Comparison of ENCODE assay signal across 10 mouse cellular contexts in the genomic region with DNA sequence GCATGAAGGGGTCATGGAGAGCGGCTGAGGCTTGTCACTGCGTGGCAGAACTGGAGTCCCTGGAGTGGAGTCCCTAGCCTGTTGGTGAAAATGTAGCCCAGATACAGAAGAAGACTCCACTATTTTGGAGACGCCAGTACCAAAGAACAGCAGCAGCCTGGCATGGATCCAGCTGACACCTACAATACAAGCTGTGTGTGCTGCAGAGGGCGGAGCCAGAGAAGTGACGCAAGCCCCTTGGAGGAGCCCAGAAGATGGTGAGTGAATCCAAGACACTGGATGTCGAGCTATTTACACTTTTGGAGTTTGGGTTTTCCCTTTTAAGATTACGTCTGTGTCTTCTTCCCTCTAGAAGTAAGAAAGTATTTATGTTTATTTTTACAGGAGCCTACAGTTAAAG. TPM values are rescaled to one million over a fixed set of nuclear protein-coding genes. Genes with fewer than 3 reads are reported as not detected.
A peak's percentile ranks its signal among the peaks of the same experiment; 100 is the strongest.
DNase-seq lines count a peak whose midpoint lies in the region; ATAC-seq lines count a peak whose summit lies in the region.
"Had no signal": no experiment of that assay in that cellular context is flagged by ENCODE, and none has a peak within 500 bp of the region (broad histone marks: within the 10 kb centered on the region; RNA-seq: fewer than 3 reads in every experiment).

No protein-coding gene starts in this region.

- no peak for ATAC-seq in midbrain, embryonic 14.5 days (ENCODE audit: low FRiP score, low TSS enrichment)

- no peak overlapping the region for H3K4me3 ChIP-seq in midbrain, embryonic 14.5 days (replicated peaks; ENCODE audit: low read depth, low read length)

- no peak overlapping the region for H3K4me2 ChIP-seq in midbrain, embryonic 14.5 days (ENCODE audit: low read length)

- WGBS in midbrain, embryonic 14.5 days: 75% methylated on average over 7 of the region's 7 CpGs

- H3K36me3 ChIP-seq in midbrain, embryonic 14.5 days (ENCODE audit: control insufficient read depth, insufficient read depth, low read length): no peaks in the 10 kb centered on the region

- no peaks in the 10 kb centered on the region for H3K27me3 ChIP-seq in midbrain, embryonic 14.5 days (ENCODE audit: control insufficient read depth, insufficient read depth, low read length)

- H3K4me1 ChIP-seq in midbrain, embryonic 14.5 days (ENCODE audit: control insufficient read depth, insufficient read depth, low read length): no peaks in the 10 kb centered on the region

- no peaks in the 10 kb centered on the region for H3K9me3 ChIP-seq in midbrain, embryonic 14.5 days (ENCODE audit: control insufficient read depth, low read length)

- peak; percentile 95 for DNase-seq in heart, adult 11 months
- no peak for DNase-seq in heart, adult 8-10 months (ENCODE audit: low spot score)
- peak; percentile 8 for DNase-seq in MN1 (ENCODE audit: low spot score)
- peak; percentile 31 to 53 for DNase-seq in layer of hippocampus, adult 8-10 months (ENCODE audit: low spot score in 2 of 2)
- peak; percentile 61 to 78 for DNase-seq in right cerebral cortex, adult 2 months (ENCODE audit: low spot score in 2 of 2)
- no peak for DNase-seq in spleen, postnatal 36 days (ENCODE audit: low spot score in 2 of 2)
- DNase-seq in midbrain, embryonic 14.5 days: no peak
- no peak for DNase-seq in B cell, adult 2 months
- DNase-seq: spleen, adult 18-20 months had no signal

- H3K9ac ChIP-seq in midbrain, embryonic 14.5 days (replicated peaks; ENCODE audit: low read length): no peak overlapping the region

- no peak overlapping the region for H3K27ac ChIP-seq in midbrain, embryonic 14.5 days (replicated peaks; ENCODE audit: low read depth, low read length)
- H3K27ac ChIP-seq: macrophage had no signal

RNA-seq across cellular contexts. Expression of gene Col6a1, which starts 47.8 kb away (rescaled TPM):
- 10 to 100 TPM; 23.3 to 31.8 (median 29.8) TPM for total RNA-seq in heart, adult 8-10 months (2022)
- 10 to 100 TPM; 31.2 to 46.8 (median 38.5) TPM for total RNA-seq in layer of hippocampus, adult 8-10 months (2022)
- 0.54 and 15.7 TPM in 2 replicates for polyA plus RNA-seq in midbrain, embryonic 14.5 days (2014; fragmentation: Nextera tagmentation; extraction: Ambion mirVana)

RNA-seq across cellular contexts. Expression of gene Col6a2, which starts 54.7 kb away (rescaled TPM):
- total RNA-seq in heart, adult 8-10 months (2022): 10 to 100 TPM; 27.7 to 45.4 (median 40.4) TPM
- 1 to 10 TPM; 6.6 to 8.4 (median 7.7) TPM for total RNA-seq in layer of hippocampus, adult 8-10 months (2022)
- polyA plus RNA-seq in midbrain, embryonic 14.5 days (2014; fragmentation: Nextera tagmentation; extraction: Ambion mirVana): 1.6 and 11.4 TPM in 2 replicates

Comparison
In these comparisons a context has a peak if more than half of its experiments do, and no peak if none do; other contexts are left out.
1. DNase-seq: peak in heart, adult 11 months (single experiment), MN1 (single experiment), layer of hippocampus, adult 8-10 months (2 of 2) and right cerebral cortex, adult 2 months (2 of 2); none in heart, adult 8-10 months (single experiment), spleen, postnatal 36 days (0 of 2), midbrain, embryonic 14.5 days (single experiment) and B cell, adult 2 months (0 of 2).